In genomic region chr1:74950576-74951490, GRCm38 (mm10) we compare ENCODE assay signal across 9 mouse cellular contexts. TPM values are rescaled to one million over a fixed set of nuclear protein-coding genes. Genes with fewer than 3 reads are reported as not detected.
DNase-seq lines count a peak whose midpoint lies in the region; ATAC-seq and TF ChIP-seq lines count a peak whose summit lies in the region.
"Had no signal": no experiment of that assay in that cellular context is flagged by ENCODE, and none has a peak within 500 bp of the region (broad histone marks: within the 10 kb centered on the region; RNA-seq: fewer than 3 reads in every experiment).

No protein-coding gene starts in this region.

- intact Hi-C loops in left cerebral cortex, adult 2 months (cut with DNase I): no loop called here
- intact Hi-C loops in left cerebral cortex, postnatal 10 days (cut with DNase I): no loop called here

- H3K4me2 ChIP-seq in forebrain, embryonic 12.5 days: peak overlapping the region; percentile 58
- H3K4me2 ChIP-seq in neural tube, embryonic 12.5 days (replicated peaks): peak overlapping the region; percentile 64

- no peak for TF ChIP-seq CTCF in left cerebral cortex, adult 2 months (IDR thresholded peaks at IDR 0.05)

- no peak overlapping the region for H3K27ac ChIP-seq in left cerebral cortex, adult 2 months
- H3K27ac ChIP-seq in forebrain, embryonic 12.5 days: no peak overlapping the region
- no peak overlapping the region for H3K27ac ChIP-seq in neural tube, embryonic 12.5 days
- H3K27ac ChIP-seq: macrophage had no signal

- H3K9ac ChIP-seq in forebrain, embryonic 12.5 days: peak overlapping the region; percentile 36; the same call in 1 of the 2 replicates
- peak overlapping the region; percentile 29; the same call in 1 of the 2 replicates for H3K9ac ChIP-seq in neural tube, embryonic 12.5 days

- ATAC-seq in forebrain, embryonic 12.5 days (ENCODE audit: low FRiP score): no peak
- ATAC-seq in neural tube, embryonic 12.5 days (ENCODE audit: low FRiP score, low read depth): no peak

- peak overlapping the region; percentile 4 for H3K4me3 ChIP-seq in left cerebral cortex, adult 2 months
- H3K4me3 ChIP-seq in forebrain, embryonic 12.5 days (replicated peaks): peak overlapping the region; percentile 38
- H3K4me3 ChIP-seq in neural tube, embryonic 12.5 days: peak overlapping the region; percentile 32

- H3K9me3 ChIP-seq in forebrain, embryonic 12.5 days: no peaks in the 10 kb centered on the region
- no peaks in the 10 kb centered on the region for H3K9me3 ChIP-seq in neural tube, embryonic 12.5 days

- peaks cover 32% of the 10 kb centered on the region for H3K4me1 ChIP-seq in forebrain, embryonic 12.5 days
- H3K4me1 ChIP-seq in neural tube, embryonic 12.5 days: peaks cover 30% of the 10 kb centered on the region

- no peaks in the 10 kb centered on the region for H3K36me3 ChIP-seq in forebrain, embryonic 12.5 days (replicated peaks)
- H3K36me3 ChIP-seq in neural tube, embryonic 12.5 days: no peaks in the 10 kb centered on the region

- no peak for DNase-seq in left cerebral cortex, adult 2 months (ENCODE audit: extremely low spot score in 1 of 2, low spot score in 2 of 2)
- no peak for DNase-seq in left cerebral cortex, postnatal 10 days (ENCODE audit: extremely low spot score in 1 of 2, low spot score in 2 of 2)
- peak; percentile 38 for DNase-seq in kidney, postnatal 10 days
- DNase-seq in gastrocnemius, postnatal 25 days: no peak
- no peak for DNase-seq in frontal cortex, postnatal 36 days (ENCODE audit: low spot score in 2 of 2)
- DNase-seq in thymus, adult 18-20 months: no peak

- H3K27me3 ChIP-seq in forebrain, embryonic 12.5 days: peaks cover 96% of the 10 kb centered on the region
- H3K27me3 ChIP-seq in neural tube, embryonic 12.5 days (replicated peaks): peaks cover 93% of the 10 kb centered on the region

- WGBS in forebrain, embryonic 12.5 days: 2% methylated on average over 82 of the region's 84 CpGs
- WGBS in neural tube, embryonic 12.5 days: under 1% methylated on average over 84 of the region's 84 CpGs

RNA-seq across cellular contexts. Expression of gene Ihh, which starts 0.6 kb away (rescaled TPM):
- total RNA-seq in left cerebral cortex, adult 2 months (2021): under 1 TPM; 0.45 to 0.72 TPM
- under 1 TPM; 0.45 to 0.47 TPM for total RNA-seq in left cerebral cortex, postnatal 10 days (2021)
- polyA plus RNA-seq in forebrain, embryonic 12.5 days (2016; fragmentation: Nextera tagmentation; extraction: Ambion mirVana): 0.19 TPM in 1 of 2 replicates, not detected in the other
- polyA plus RNA-seq in neural tube, embryonic 12.5 days (2016; fragmentation: Nextera tagmentation; extraction: Ambion mirVana): 0.24 and 0.28 TPM in 2 replicates
- total RNA-seq in gastrocnemius, postnatal 25 days (2021): under 1 TPM in 1 of 2 experiments, not detected in 1; 0.15 TPM

RNA-seq across cellular contexts. Expression of gene Cfap65, which starts 15.4 kb away (rescaled TPM):
- total RNA-seq in left cerebral cortex, adult 2 months (2021): 1 to 10 TPM; 3.0 to 3.5 TPM
- 1 to 10 TPM; 1.6 to 2.1 TPM for total RNA-seq in left cerebral cortex, postnatal 10 days (2021)
- 0.24 and 0.55 TPM in 2 replicates for polyA plus RNA-seq in forebrain, embryonic 12.5 days (2016; fragmentation: Nextera tagmentation; extraction: Ambion mirVana)
- 0.08 TPM in 1 of 2 replicates, not detected in the other for polyA plus RNA-seq in neural tube, embryonic 12.5 days (2016; fragmentation: Nextera tagmentation; extraction: Ambion mirVana)
- not detected for total RNA-seq in gastrocnemius, postnatal 25 days (2021)
- polyA plus RNA-seq: macrophage had no signal

RNA-seq across cellular contexts. Expression of gene Cryba2, which starts 57.9 kb away (rescaled TPM):
- total RNA-seq in left cerebral cortex, adult 2 months (2021): not detected
- not detected for total RNA-seq in left cerebral cortex, postnatal 10 days (2021)
- polyA plus RNA-seq in forebrain, embryonic 12.5 days (2016; fragmentation: Nextera tagmentation; extraction: Ambion mirVana): not detected in 2 replicates
- not detected in 2 replicates for polyA plus RNA-seq in neural tube, embryonic 12.5 days (2016; fragmentation: Nextera tagmentation; extraction: Ambion mirVana)
- total RNA-seq in gastrocnemius, postnatal 25 days (2021): not detected
- polyA plus RNA-seq: macrophage had no signal
